Mouse (Mus musculus): ENCODE results near the gene Tfe3. TPM values are rescaled to one million over a fixed set of nuclear protein-coding genes. Genes with fewer than 3 reads are reported as not detected.

Gene Tfe3
- 17.1 and 19.2 TPM in 2 replicates for polyA plus RNA-seq (2012; rRNA removed)

GRCm38 (mm10) chrX:7762137-7762920 is at the start of gene Tfe3:
Gene Tfe3, plus strand, starts transcription at chrX:7762560.

GRCm38 (mm10) chrX:7714135-7714899 is 48.0 kb upstream of the Tfe3 start, which contains the start of gene Wdr45:
Gene Wdr45, plus strand, starts transcription at chrX:7714333.

DNA sequence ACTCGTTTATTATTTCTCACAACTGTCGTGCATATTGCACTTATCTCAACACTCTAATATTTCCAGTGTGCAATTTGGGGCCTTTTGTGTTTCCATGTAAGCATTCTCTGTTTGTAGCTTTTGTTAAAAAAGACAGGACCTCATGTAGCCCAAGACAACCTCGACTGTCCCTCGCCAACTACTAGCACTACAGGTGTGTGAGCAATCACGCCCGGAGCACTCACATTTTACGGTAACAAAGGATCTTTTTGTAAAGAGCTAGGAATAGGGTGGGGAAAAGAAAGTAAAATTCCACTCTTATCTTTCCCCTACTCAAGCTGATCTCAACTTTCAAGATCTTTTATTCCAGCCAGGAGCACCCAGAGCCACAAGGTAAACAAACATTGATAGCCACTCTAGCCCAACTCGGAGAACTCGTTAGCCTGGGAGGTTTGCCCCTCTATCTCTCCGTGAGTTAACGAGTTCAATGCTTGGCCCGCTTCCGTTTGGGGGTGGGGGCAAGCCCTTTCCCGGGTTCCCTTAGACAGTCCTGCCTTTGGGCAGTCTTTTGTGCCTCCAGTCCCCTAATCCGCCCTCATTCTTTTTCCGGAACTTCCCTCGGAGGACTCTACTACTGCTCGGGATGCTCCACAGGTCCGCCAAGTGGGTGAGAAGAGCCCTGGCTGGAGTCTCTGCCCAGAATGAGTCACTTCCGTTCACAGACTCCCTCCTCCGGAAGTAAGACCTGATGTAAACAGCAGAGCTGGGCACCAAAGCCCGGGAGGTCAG is 40.7 kb upstream of the Tfe3 start, which contains the start of gene Gm45208:
Gene Gm45208, plus strand, starts transcription at position 732 of the 768 bp plus-strand sequence.

DNA sequence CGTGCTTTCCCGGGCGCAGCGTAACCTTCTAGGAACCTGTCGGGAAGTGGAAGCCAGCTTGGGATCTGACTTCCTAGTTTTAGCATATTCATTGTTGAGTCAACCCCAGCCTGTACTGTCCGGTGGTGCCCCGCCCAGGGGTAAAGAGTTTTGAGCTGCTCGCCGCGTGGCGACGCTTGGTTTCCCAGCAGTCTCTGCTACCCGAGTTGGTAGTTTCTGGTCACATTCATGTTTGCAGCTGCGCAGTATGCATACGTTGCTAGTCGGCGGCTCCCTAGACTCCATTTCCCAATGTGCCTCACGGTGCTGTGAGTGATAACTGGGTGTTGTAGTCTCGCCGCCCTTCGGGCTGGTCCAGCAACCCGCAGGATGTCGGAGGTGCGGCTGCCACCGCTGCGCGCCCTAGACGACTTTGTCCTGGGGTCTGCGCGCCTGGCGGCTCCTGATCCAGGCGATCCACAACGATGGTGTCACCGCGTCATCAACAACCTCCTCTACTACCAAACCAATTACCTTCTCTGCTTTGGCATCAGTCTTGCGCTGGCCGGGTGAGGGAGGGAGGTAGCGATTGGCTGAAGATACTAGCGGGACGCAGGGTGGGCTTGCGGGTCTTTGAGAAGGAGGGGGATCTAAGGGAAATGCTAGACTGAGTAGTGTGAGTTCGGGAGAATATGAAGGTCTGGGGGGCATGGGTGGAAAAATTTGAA is 34.0 kb upstream of the Tfe3 start, which contains the start of gene Praf2:
Gene Praf2, plus strand, starts transcription at position 225 of the 707 bp plus-strand sequence.

GRCm38 (mm10) chrX:7750432-7751116 is 11.8 kb upstream of the Tfe3 start, which contains the start of gene Ccdc120:
Gene Ccdc120, minus strand, starts transcription at chrX:7750905.

DNA sequence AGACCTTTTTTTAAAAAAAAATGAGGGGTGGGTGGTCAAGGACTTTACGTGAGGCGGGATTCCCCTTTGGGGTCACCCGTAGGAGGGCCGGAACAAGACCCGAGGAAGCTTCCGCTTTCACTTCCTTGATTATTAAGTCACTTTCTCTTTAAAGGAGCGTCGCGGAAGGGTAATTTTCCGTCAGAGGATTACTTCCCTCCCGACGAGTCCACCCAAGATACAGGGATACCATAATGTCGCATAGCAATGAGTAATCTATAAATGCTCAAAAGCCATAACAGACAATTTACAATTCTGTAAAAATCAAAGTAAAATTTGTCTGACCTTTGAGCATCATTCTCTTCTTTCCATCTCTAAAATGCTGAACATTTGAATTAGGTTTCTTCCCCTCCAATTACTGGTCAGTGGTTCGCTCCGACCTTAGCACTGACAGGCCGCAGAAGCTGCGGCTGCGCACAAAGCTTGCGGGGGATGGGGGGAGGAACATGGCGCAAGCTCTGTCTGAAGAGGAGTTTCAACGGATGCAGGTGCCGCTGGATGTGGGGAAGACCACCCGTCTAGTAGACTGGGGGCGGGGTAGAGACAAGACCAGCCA is 27.3 kb downstream of the Tfe3 start, which contains the start of gene Gripap1:
Gene Gripap1, plus strand, starts transcription at position 224 of the 595 bp plus-strand sequence.

GRCm38 (mm10) chrX:7821865-7822779 is 59.8 kb downstream of the Tfe3 start, which contains the start of gene Kcnd1:
Gene Kcnd1, plus strand, starts transcription at chrX:7822289.

Other genes starting within 250 kb of the Tfe3 start
- 0.05 and 0.10 TPM in 2 replicates for gene Foxp3, start 188.9 kb upstream of the Tfe3 start, polyA plus RNA-seq (2012; rRNA removed)
- 8.5 and 9.5 TPM in 2 replicates for gene Ppp1r3f, start 188.3 kb upstream of the Tfe3 start, polyA plus RNA-seq (2012; rRNA removed)
- 31.5 and 35.4 TPM in 2 replicates for gene Ccdc22, start 157.0 kb upstream of the Tfe3 start, polyA plus RNA-seq (2012; rRNA removed)
- 0.18 and 0.19 TPM in 2 replicates for gene Cacna1f, start 155.5 kb upstream of the Tfe3 start, polyA plus RNA-seq (2012; rRNA removed)
- 161 and 177 TPM in 2 replicates for gene Syp, start 124.1 kb upstream of the Tfe3 start, polyA plus RNA-seq (2012; rRNA removed)
- 3.5 and 6.4 TPM in 2 replicates for gene Prickle3, start 105.3 kb upstream of the Tfe3 start, polyA plus RNA-seq (2012; rRNA removed)
- 46.2 and 64.5 TPM in 2 replicates for gene Plp2, start 91.2 kb upstream of the Tfe3 start, polyA plus RNA-seq (2012; rRNA removed)
- 0.20 and 0.29 TPM in 2 replicates for gene Magix, start 81.3 kb upstream of the Tfe3 start, polyA plus RNA-seq (2012; rRNA removed)
- gene Gpkow, start 65.4 kb upstream of the Tfe3 start, polyA plus RNA-seq (2012; rRNA removed), result 29.7 and 33.7 TPM in 2 replicates
- gene Wdr45, start 48.2 kb upstream of the Tfe3 start, polyA plus RNA-seq (2012; rRNA removed), result 47.9 and 48.4 TPM in 2 replicates
- gene Gm45208, start 40.3 kb upstream of the Tfe3 start, polyA plus RNA-seq (2012; rRNA removed), result 0.57 and 0.83 TPM in 2 replicates
- 99.6 and 106 TPM in 2 replicates for gene Praf2, start 34.1 kb upstream of the Tfe3 start, polyA plus RNA-seq (2012; rRNA removed)
- gene Ccdc120, start 11.7 kb upstream of the Tfe3 start, polyA plus RNA-seq (2012; rRNA removed), result 60.1 and 61.7 TPM in 2 replicates
- 93.9 and 102 TPM in 2 replicates for gene Gripap1, start 27.2 kb downstream of the Tfe3 start, polyA plus RNA-seq (2012; rRNA removed)
- 4.7 and 5.3 TPM in 2 replicates for gene Kcnd1, start 59.7 kb downstream of the Tfe3 start, polyA plus RNA-seq (2012; rRNA removed)
- gene Otud5, start 78.8 kb downstream of the Tfe3 start, polyA plus RNA-seq (2012; rRNA removed), result 59.6 and 60.4 TPM in 2 replicates
- 19.7 and 20.8 TPM in 2 replicates for gene Pim2, start 115.7 kb downstream of the Tfe3 start, polyA plus RNA-seq (2012; rRNA removed)
- gene Slc35a2, start 121.5 kb downstream of the Tfe3 start, polyA plus RNA-seq (2012; rRNA removed), result 41.6 and 47.2 TPM in 2 replicates
- gene Pqbp1, start 136.7 kb downstream of the Tfe3 start, polyA plus RNA-seq (2012; rRNA removed), result 217 and 234 TPM in 2 replicates
- gene Timm17b, start 136.8 kb downstream of the Tfe3 start, polyA plus RNA-seq (2012; rRNA removed), result 55.3 and 58.3 TPM in 2 replicates
- gene Gm10491, start 145.3 kb downstream of the Tfe3 start, polyA plus RNA-seq (2012; rRNA removed), result not detected in 2 replicates
- not detected in 2 replicates for gene Gm10490, start 147.0 kb downstream of the Tfe3 start, polyA plus RNA-seq (2012; rRNA removed)
- gene Pcsk1n, start 157.3 kb downstream of the Tfe3 start, polyA plus RNA-seq (2012; rRNA removed), result 65.2 and 75.6 TPM in 2 replicates
- gene Eras, start 166.0 kb downstream of the Tfe3 start, polyA plus RNA-seq (2012; rRNA removed), result 0.15 and 0.21 TPM in 2 replicates
- 111 and 113 TPM in 2 replicates for gene Hdac6, start 185.3 kb downstream of the Tfe3 start, polyA plus RNA-seq (2012; rRNA removed)
- 0.33 and 0.34 TPM in 2 replicates for gene Gata1, start 215.5 kb downstream of the Tfe3 start, polyA plus RNA-seq (2012; rRNA removed)

All from central nervous system, embryonic 14 days (tissue).